Mouse (Mus musculus): ENCODE measurements around the gene Stambpl1.

DNA sequence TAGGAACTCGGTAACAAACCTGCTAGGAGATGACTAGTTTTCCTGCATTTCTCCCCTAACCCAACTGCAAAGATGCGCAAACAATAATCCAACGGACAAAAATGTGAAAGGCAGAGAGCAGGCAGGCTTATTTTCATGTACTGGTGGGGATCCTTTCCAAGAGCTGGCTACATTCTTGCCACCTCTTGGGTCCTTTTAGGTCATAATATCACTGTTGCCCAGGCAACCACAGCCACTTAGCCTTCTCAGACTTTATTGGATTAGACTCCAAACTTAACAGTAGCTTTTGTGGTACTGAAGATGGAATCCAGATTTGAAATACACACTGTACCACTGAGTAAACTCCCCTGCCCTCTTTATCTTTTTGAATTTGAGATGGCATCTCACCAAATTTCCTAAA lies 86.0 kb downstream of the Stambpl1 start:
- TF ChIP-seq CTCF (IDR thresholded peaks at IDR 0.05; ENCODE audit: low read depth), result no peak
- no peak for TF ChIP-seq EP300 (IDR thresholded peaks at IDR 0.05; ENCODE audit: low read depth)
